Mouse (Mus musculus): ENCODE measurements around the gene Rab8a. TPM values are rescaled to one million over a fixed set of nuclear protein-coding genes. Genes with fewer than 3 reads are reported as not detected.

Rab8a gene
- total RNA-seq (2023): 100 to 1,000 TPM; 141 to 173 TPM

DNA sequence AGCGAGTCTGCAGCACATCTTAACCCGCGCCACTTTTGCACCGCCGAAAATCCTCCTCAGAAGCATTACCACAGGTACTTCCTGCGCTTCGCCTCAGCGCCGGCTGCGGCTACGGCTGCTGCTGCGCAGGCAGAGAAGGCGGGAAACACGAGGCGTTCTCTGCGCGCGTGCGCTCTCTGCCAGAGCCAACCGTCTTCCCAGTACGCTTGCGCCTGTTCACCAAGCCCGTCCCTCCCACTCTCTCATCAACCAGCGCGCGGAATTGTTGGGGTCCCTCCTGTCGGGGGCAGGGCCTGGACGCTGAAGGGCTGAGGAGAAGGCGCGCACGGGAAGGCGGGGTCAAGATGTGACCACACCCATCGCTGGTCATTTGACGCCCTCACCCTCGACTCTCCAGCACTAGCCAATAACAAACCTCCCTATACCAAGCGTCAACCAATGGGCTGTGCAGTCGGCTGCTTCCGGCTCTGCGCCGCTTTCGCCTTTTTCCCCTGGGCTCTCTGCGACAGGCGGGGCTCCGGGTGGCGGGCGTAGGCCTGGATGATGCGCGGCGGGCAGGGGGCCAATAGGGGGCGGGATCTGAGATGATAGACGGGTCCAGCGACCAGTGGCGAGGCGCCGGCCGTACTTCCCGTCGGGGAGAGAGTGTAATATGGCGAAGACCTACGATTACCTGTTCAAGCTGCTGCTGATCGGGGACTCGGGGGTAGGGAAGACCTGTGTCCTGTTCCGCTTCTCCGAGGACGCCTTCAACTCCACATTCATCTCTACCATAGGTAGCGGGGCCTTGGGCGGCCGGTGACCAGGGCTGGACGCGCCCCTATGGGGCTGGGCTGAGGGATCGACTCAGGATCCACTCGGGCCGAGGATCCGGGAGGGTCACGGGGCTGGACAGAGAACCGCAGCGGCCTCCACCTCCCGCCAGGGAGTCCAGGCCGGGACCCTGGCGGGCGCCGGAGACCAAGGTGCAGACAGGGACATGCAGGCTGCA is at the start of gene Rab8a:
TSS of gene Rab8a (plus strand) at position 494 of the 991 bp plus-strand sequence.

GRCm38 (mm10) chr8:72134756-72135445 is 26.1 kb upstream of the Rab8a start, which contains the start of gene Tpm4:
Gene Tpm4 (plus strand): TSS chr8:72134975.

DNA sequence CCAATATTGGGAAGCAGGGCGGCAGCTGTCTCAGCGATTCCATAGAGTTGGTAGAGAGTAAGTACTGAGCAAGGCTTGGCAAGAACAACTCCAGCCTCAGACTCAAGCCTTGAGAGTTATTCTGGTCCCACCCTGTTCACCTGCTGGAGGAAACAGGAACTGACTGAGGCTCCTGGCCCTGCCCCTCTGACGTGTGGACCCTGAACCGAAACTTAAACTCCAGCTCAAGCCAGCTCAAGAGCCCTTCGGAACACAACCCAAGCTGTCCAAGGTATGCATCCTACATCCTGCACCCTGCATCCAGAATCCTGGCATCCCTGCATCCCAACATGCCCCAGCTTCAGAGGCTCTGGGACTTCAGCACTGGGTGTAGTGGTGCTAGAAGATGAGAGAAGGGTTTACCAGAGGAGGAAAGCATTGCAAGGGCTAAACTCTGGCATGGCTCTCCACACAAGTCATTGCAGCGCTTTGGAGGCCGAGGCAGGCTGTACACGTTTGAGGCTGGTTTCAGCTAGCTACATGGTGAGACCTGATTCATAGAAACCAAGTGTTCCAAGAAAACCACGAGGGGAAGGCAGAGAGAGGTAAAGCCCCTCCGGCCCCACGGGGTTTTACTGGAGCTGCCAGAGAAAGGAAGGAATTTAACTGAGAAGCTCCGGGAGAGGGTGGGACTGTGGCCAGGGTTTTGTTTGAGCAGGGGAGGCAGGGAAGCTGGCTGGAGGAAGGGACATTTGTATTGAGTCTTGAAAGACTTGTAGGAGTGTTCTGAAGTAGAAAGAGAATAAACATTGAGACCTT is 28.6 kb downstream of the Rab8a start, which contains the start of gene Hsh2d:
TSS of gene Hsh2d (plus strand) at position 222 of the 798 bp plus-strand sequence.

DNA sequence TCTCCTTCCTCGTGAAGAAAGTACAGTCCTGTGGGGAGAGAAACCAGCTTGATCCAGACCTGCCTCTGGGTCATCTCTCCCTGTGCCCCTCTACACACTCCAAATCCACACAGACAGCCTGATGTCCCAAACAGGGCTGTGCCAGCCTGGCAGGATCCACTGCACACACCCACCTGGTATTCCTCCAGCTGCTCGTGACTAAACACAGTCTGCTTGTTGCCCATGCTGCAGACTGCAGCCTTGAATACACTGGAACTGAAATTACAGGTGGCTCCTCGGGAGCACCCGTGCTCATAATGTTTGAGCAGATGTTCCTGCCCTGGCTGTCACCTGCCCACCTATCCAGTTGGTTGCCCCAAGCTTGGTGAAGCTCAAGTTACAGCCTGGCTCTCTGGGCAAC is 51.8 kb downstream of the Rab8a start, which contains the start of gene Cib3:
TSS of gene Cib3 (minus strand) at position 87 of the 400 bp plus-strand sequence.

GRCm38 (mm10) chr8:72213536-72213935 is 52.5 kb downstream of the Rab8a start, which contains the start of gene Gm11034:
Gene Gm11034 (minus strand): TSS chr8:72213636.

DNA sequence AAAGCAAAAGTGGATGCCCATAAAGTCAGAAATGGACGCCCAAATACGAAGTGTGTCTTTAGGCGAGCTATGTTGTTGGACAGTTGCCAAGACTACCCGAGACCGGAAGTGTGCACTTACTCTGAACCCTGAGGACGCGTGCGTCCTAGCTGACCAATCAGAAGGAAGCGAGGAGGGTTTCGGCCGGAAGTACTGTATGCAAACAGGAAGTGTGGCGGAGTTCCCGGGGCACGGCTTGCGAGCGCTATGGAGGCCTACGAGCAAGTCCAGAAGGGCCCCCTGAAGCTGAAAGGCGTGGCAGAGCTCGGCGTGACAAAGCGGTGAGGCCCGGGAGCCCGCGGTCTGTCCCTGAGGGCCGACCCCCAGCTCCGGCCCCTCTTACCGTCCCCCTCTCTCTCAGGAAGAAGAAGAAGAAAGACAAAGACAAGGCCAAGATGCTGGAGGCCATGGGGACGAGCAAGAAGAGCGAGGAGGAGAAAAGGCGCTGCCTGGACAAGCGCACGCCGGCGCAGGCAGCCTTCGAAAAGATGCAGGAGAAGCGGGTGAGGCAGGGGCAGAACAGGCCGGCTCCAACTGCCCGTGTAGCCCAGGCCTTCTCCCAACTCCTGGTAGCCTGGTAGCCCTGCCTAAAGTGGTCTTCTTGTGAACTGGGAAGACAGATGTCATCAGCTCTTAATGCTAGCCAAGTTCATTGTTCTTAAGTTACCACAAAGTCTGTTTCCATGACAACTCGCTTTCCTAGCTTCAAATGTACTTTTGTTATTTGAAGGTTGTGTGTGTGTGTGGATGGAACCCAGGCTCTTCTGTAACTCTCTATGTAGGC is 58.8 kb downstream of the Rab8a start, which contains the start of gene Fam32a:
TSS of gene Fam32a (plus strand) at position 190 of the 823 bp plus-strand sequence.

Other genes with a start within 250 kb of the Rab8a start
- gene Zfp961, start 210.2 kb upstream of the Rab8a start, total RNA-seq (2023): 10 to 100 TPM; 13.3 to 18.5 TPM
- gene Cyp4f18, start 151.6 kb upstream of the Rab8a start, total RNA-seq (2023): 1 to 10 TPM; 1.3 to 1.9 TPM
- gene Olfr372, start 120.0 kb upstream of the Rab8a start, total RNA-seq (2023): not detected
- gene Olfr373, start 78.0 kb upstream of the Rab8a start, total RNA-seq (2023): under 1 TPM; 0.26 to 0.53 TPM
- gene Olfr374, start 54.2 kb upstream of the Rab8a start, total RNA-seq (2023): under 1 TPM; 0.15 to 0.59 TPM
- gene Tpm4, start 26.2 kb upstream of the Rab8a start, total RNA-seq (2023): 100 to 1,000 TPM; 140 to 169 TPM
- 10 to 100 TPM; 18.3 to 20.0 TPM for gene Hsh2d, start 28.4 kb downstream of the Rab8a start, total RNA-seq (2023)
- gene Cib3, start 51.6 kb downstream of the Rab8a start, total RNA-seq (2023): 1 to 10 TPM in 1 of 2 experiments, not detected in 1; 1.5 TPM
- not detected for gene Gm11034, start 52.4 kb downstream of the Rab8a start, total RNA-seq (2023)
- gene Fam32a, start 58.5 kb downstream of the Rab8a start, total RNA-seq (2023): 10 to 100 TPM; 54.1 to 54.9 TPM
- gene Ap1m1, start 78.8 kb downstream of the Rab8a start, total RNA-seq (2023): 100 to 1,000 TPM; 117 to 124 TPM
- gene Gm10282, start 144.1 kb downstream of the Rab8a start, total RNA-seq (2023): 10 to 100 TPM; 15.0 to 16.2 TPM
- gene Klf2, start 157.8 kb downstream of the Rab8a start, total RNA-seq (2023): 1,000 to 10,000 TPM in 1 of 2 experiments, 100 to 1,000 TPM in 1; 952 to 1,053 TPM